Mouse (Mus musculus) midbrain, embryonic 10.5 days (tissue): ENCODE results near the gene Pidd1. TPM values are rescaled to one million over a fixed set of nuclear protein-coding genes. Genes with fewer than 3 reads are reported as not detected.

Source experiments
- DNase-seq: peaks from one replicate; pipeline ENCODE4 v3.0.0-alpha.2; 2017; ENCODE audit warnings: low spot score
- H3K27ac ChIP-seq: fragments of 300-500 bp; sonication (generic); replicated peaks from 2 replicates; pipeline ENCODE4 v1.5.1; 2016; ENCODE audit warnings: mild to moderate bottlenecking
- H3K27me3 ChIP-seq: fragments of 300-500 bp; sonication (generic); 2 replicates; pipeline ENCODE4 v1.6.1; 2016; ENCODE audit warnings: low read depth, mild to moderate bottlenecking; ENCODE audit not compliant: poor library complexity, severe bottlenecking
- H3K36me3 ChIP-seq: fragments of 300-500 bp; sonication (generic); 2 replicates; pipeline ENCODE4 v1.6.1; 2016; ENCODE audit warnings: mild to moderate bottlenecking, moderate library complexity
- H3K4me1 ChIP-seq: fragments of 300-500 bp; sonication (generic); 2 replicates; pipeline ENCODE4 v1.6.1; 2016
- H3K4me3 ChIP-seq: fragments of 300-500 bp; sonication (generic); 2 replicates; pipeline ENCODE4 v1.5.1; 2016; ENCODE audit warnings: mild to moderate bottlenecking, moderate library complexity
- H3K9me3 ChIP-seq: fragments of 300-500 bp; sonication (generic); replicated peaks from 2 replicates; pipeline ENCODE4 v1.6.1; 2016; ENCODE audit warnings: mild to moderate bottlenecking
- whole genome bisulfite sequencing: fragments of 180-500 bp; shearing (Covaris S2); methylation state at CpG from one replicate; pipeline ENCODE4 v1.1.7; 2016; 5-methylcytosine and 5-hydroxymethylcytosine counted together
- polyA plus RNA-seq: library from polyadenylated mRNA; unstranded; fragments of >200 nt; fragmentation: Nextera tagmentation; extraction: Ambion mirVana; gene quantifications from 2 replicates; pipeline ENCODE4 v1.2.1, GENCODE M21; 2016

Gene Pidd1
- polyA plus RNA-seq, 1 experiment from 2014 or later: 20.9 TPM

DNA sequence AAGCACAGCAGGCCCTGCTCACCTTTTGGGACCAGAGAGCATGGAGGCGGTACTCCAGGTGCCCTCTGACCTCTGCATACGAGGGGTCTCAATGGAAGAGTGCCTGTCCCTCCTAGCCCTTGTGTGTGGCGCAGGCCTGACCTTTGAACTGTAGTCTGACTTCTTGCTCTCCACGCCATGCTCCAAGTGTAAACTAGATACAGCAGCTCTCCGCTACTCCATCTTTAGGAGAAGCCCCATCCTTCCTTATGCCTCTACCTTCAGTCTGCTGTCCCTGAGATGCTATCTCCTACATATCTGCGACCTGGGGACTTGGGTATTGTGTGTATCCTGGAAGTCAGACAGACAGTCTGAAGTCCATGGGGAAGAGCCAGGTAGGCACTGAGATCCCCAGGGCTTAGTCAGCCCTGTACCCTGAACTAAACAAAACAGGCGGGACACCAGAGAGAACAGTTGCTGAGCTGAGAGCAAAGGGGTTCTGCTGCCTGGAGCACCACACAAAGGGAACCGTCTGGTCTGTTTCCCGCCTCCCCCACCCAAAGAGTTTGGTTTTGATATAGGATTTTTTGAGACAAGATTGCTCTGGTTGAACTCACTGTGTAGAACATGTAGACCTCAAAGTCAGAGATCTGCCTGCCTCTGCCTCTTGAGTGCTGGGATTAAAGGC is 7.8 kb downstream of the Pidd1 start:
- H3K4me3 ChIP-seq: peak overlapping the region; percentile 72
- H3K36me3 ChIP-seq: peaks cover 65% of the 10 kb centered on the region
- peaks cover 70% of the 10 kb centered on the region for H3K4me1 ChIP-seq
- no peaks in the 10 kb centered on the region for H3K27me3 ChIP-seq
- peak overlapping the region; percentile 89 for H3K27ac ChIP-seq
- no peak for DNase-seq
- H3K9me3 ChIP-seq: no peaks in the 10 kb centered on the region
- WGBS: 71% methylated on average over 9 of the region's 9 CpGs

DNA sequence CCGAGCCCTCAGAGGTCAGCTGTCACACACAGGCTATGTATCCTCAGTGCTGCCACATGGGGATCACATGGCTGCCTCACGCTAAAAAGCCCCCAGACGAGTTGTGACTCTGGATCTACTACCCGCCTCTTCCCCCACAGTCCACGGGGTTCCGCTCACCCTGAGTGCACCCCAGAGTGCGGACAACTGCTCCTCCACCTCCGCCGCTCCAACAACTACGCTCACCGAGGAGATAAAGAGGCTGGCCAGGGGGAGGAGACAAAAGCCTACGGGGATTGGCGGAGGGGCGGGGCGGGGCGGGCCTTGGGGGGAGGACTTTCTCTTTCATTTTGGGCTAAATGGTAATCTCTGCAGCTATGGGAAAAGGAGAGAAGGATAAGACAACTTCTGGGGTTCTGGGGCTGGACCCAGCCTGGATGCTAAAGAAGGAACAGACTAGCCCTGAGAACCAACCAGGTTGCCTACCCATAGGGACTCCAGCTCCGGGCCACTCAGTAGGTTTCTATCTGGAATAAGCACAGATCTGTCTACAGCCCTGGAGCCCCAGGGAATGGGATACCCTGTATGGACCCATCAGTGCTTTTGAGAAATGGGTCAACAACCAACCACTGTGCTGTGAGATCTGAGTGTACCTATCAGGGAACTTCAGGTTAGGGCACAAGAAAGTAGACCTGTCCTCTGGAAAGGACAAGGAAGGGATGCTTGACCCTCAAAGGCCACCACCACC is 8.5 kb downstream of the Pidd1 start:
- Histone ChIP-seq H3K9me3 (no peaks in the 10 kb centered on the region), H3K27me3 (no peaks in the 10 kb centered on the region), H3K4me3 (peak overlapping the region; percentile 72), H3K36me3 (peaks cover 65% of the 10 kb centered on the region), H3K27ac (peak overlapping the region; percentile 86), H3K4me1 (peaks cover 67% of the 10 kb centered on the region)
- 4% methylated on average over 17 of the region's 17 CpGs for WGBS
- peak; percentile 62 for DNase-seq

DNA sequence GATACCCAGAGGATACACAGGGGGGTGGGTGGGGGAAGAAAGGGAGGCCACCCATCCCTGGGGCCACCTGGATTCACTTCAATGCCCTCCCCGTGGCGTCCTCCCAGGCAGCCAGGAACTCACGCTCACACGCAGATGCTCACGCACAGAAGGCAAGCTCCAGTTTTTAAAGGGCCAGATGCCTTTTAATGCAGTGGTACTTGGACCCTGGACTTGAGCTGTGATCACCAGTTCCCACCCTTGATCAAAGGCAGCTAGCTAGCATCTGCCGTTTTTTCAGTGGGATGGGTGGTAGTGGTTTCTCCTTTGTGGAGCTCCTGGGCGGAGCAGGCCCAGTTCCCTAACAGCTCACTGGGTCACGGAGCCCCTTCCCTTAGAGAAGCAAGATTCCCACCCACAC is 9.4 kb downstream of the Pidd1 start:
- peaks cover 75% of the 10 kb centered on the region for H3K4me1 ChIP-seq
- peak overlapping the region; percentile 86 for H3K27ac ChIP-seq

GRCm38 (mm10) chr7:141433517-141434400 is 10.1 kb downstream of the Pidd1 start:
- peak overlapping the region; percentile 86 for H3K27ac ChIP-seq
- DNase-seq: no peak
- no peaks in the 10 kb centered on the region for H3K9me3 ChIP-seq
- 0 out of 2 replicates have a peak, but pooled peaks cover under 1% of the 10 kb centered on the region for H3K27me3 ChIP-seq
- H3K4me3 ChIP-seq: peak overlapping the region; percentile 72
- 76% methylated on average over 15 of the region's 15 CpGs for WGBS
- peaks cover 82% of the 10 kb centered on the region for H3K4me1 ChIP-seq
- peaks cover 53% of the 10 kb centered on the region for H3K36me3 ChIP-seq

More for the DNA sequence above, 9.4 kb downstream of the Pidd1 start:
- 14% methylated on average over 8 of the region's 8 CpGs for WGBS
- Histone ChIP-seq H3K36me3 (peaks cover 60% of the 10 kb centered on the region), H3K27me3 (no peaks in the 10 kb centered on the region), H3K9me3 (no peaks in the 10 kb centered on the region), H3K4me3 (peak overlapping the region; percentile 72)
- DNase-seq: peak; percentile 62

DNA sequence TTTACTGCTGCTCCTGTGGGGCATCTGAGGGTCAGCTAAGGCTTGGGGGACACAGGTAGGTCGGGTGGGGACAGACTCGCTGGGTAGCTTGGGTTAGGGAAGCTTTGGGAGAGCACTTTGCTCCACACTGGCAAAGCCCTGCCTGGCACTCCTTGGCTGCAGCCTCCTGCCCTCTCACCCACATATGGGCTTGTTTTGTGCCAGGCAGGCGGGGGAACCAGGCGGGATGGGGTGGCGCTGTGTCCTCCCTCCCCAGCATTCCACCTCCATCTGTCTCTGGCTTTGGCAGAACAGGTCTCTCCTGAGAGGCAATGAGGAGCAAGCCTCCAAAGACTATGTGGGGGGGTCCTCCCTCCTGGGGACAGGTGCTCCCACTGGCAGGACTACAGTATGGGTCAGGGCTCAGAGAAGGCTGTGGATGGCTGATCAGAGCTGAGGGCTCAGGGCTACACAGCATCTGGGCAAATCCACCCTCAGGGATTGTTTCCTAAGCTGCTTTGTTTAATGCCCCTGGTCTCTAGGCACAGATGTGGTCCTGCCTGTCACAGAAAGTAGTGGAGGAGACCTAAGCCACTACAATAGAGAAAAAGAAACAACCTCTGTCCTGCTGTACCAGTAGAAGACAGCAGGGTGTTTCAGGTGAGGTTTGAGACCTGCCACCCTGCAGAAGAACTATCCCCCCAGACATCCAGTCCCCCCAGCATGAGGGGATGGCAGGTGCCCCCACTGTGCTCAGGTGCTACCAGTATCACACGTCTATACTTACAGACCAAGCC is 10.9 kb downstream of the Pidd1 start:
- no peak for DNase-seq
- peak overlapping the region; percentile 72; the same call in 1 of the 2 replicates for H3K4me3 ChIP-seq
- 0 out of 2 replicates have a peak overlapping the region, but pooled peaks have one; percentile 10 for H3K27ac ChIP-seq
- H3K36me3 ChIP-seq: peaks cover 44% of the 10 kb centered on the region
- H3K27me3 ChIP-seq: peaks cover 9% of the 10 kb centered on the region; the same call in 1 of the 2 replicates
- peaks cover 88% of the 10 kb centered on the region for H3K4me1 ChIP-seq
- no peaks in the 10 kb centered on the region for H3K9me3 ChIP-seq
- WGBS: 89% methylated on average over 6 of the region's 6 CpGs

GRCm38 (mm10) chr7:141432186-141432611 is 11.6 kb downstream of the Pidd1 start:
- DNase-seq: no peak
- peaks cover 39% of the 10 kb centered on the region for H3K36me3 ChIP-seq
- WGBS: 90% methylated on average over 8 of the region's 8 CpGs
- no peak overlapping the region for H3K27ac ChIP-seq
- no peak overlapping the region for H3K4me3 ChIP-seq
- H3K4me1 ChIP-seq: peaks cover 80% of the 10 kb centered on the region
- peaks cover 9% of the 10 kb centered on the region; the same call in 1 of the 2 replicates for H3K27me3 ChIP-seq
- H3K9me3 ChIP-seq: no peaks in the 10 kb centered on the region

DNA sequence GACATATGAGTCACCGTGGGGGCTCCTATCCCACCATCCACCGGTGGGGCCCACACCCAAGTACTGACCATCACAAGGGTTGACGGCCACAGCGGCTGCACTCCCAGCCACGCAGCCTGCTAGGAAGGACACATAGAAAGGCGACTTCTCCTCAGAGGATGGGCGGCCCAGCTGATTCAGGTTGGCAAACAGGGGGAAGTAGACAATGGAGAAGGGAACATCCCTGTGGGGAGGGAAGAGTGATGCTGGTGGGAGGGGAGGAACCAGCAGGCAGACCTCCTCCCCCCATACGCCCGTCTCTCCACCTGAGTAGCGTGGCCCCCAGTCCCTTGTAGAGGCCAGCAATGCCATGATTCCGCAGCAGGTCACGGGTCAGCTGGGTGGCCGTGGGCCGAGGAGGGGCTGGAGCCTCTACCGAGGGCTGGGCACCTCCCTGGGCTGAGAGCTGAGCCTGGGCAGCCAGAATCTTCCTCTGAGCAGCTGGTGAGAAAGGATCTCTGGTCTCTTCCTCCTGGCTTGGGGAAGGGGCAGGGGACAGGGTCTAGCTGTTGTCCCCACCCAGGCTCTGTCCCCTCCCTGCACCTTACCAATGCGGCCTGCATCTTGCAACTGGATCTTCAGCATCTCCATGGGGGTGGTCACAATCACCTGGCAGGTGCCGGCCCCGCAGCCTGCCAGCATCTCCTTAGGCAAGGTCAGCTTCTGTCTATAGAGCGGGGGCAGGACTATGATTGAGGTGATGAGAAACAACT is 12.2 kb downstream of the Pidd1 start:
- WGBS: 94% methylated on average over 19 of the region's 19 CpGs
- peaks cover 74% of the 10 kb centered on the region for H3K4me1 ChIP-seq
- peaks cover 39% of the 10 kb centered on the region for H3K36me3 ChIP-seq
- no peak for DNase-seq
- no peak overlapping the region for H3K27ac ChIP-seq
- no peak overlapping the region for H3K4me3 ChIP-seq
- no peaks in the 10 kb centered on the region for H3K9me3 ChIP-seq
- H3K27me3 ChIP-seq: peaks cover 12% of the 10 kb centered on the region; the same call in 1 of the 2 replicates

GRCm38 (mm10) chr7:141430585-141431240 is 13.1 kb downstream of the Pidd1 start:
- no peak for DNase-seq
- WGBS: 93% methylated on average over 9 of the region's 9 CpGs
- Histone ChIP-seq H3K27ac (no peak overlapping the region), H3K9me3 (no peaks in the 10 kb centered on the region), H3K36me3 (peaks cover 39% of the 10 kb centered on the region), H3K27me3 (peaks cover 15% of the 10 kb centered on the region; the same call in 1 of the 2 replicates), H3K4me1 (peaks cover 65% of the 10 kb centered on the region), H3K4me3 (no peak overlapping the region)

DNA sequence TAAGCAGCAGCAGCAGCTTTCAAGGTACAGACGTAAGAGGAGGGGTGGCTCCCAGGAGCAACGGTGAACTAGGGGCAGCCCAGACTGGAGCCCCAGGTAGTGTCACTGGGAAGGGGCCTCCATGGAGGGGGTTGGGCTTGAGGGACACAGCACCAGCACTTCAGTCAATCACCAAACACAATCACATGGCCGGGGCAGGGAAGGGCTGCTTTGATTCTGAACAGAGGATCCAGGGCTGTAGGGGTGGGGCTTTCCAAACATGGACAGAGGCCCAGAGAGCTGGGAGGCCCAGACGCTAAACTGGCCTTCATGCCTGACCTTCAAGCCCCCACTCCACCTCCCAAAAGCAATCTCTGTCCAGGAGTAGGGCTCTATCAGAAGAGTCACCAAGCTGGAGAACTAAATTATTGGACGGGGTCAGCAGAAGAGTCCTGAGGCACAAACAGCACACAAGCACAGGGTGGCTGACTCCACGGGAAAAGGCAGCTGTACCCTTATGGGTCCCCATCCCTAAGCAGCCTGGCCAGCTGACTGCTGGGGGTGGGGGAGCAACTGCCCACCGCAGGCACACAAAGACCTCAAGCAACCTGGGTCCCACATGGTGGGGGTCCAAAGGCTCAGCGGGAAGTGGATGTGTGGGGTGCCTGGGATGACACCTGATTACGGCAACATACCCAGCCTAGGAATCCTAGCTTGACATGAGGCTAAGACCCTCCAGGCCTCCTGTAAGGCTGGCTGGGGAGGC is 13.8 kb downstream of the Pidd1 start:
- peaks cover 58% of the 10 kb centered on the region for H3K4me1 ChIP-seq
- H3K9me3 ChIP-seq: no peaks in the 10 kb centered on the region
- peak overlapping the region; percentile 55; the same call in 1 of the 2 replicates for H3K4me3 ChIP-seq
- peak overlapping the region; percentile 68; the same call in 1 of the 2 replicates for H3K27ac ChIP-seq
- WGBS: 67% methylated on average over 9 of the region's 9 CpGs
- peaks cover 15% of the 10 kb centered on the region; the same call in 1 of the 2 replicates for H3K27me3 ChIP-seq
- DNase-seq: no peak
- H3K36me3 ChIP-seq: peaks cover 39% of the 10 kb centered on the region

GRCm38 (mm10) chr7:141429310-141429709 is 14.5 kb downstream of the Pidd1 start, which contains the start of gene Cend1:
Gene Cend1 (minus strand): TSS chr7:141429491.
- 3% methylated on average over 19 of the region's 19 CpGs for WGBS
- H3K36me3 ChIP-seq: peaks cover 39% of the 10 kb centered on the region
- peaks cover 51% of the 10 kb centered on the region for H3K4me1 ChIP-seq
- peaks cover 15% of the 10 kb centered on the region; the same call in 1 of the 2 replicates for H3K27me3 ChIP-seq
- peak; percentile 71 for DNase-seq
- peak within 1 kb of the TSS; percentile 55 for H3K4me3 ChIP-seq
- peak within 1 kb of the TSS; percentile 68 for H3K27ac ChIP-seq
- H3K9me3 ChIP-seq: no peaks in the 10 kb centered on the region
